Mouse (Mus musculus): ENCODE measurements around the gene Klb.
"Not testable (repeated sequence)": the region's sequence is repeated elsewhere in the genome, so short reads cannot be mapped to it uniquely, and the experiment has no call there.

Gene Klb

GRCm38 (mm10) chr5:65348168-65348567 lies at the start of gene Klb:
Klb (plus strand) TSS chr5:65348314.
- no peak for DNase-seq

GRCm38 (mm10) chr5:65299623-65300022 lies 48.5 kb upstream of the Klb start:
- DNase-seq = not testable (repeated sequence)

GRCm38 (mm10) chr5:65300121-65300520 lies 48.0 kb upstream of the Klb start:
- no peak for DNase-seq

- DNase-seq = no peak
Measured at GRCm38 (mm10) chr5:65305516-65305915, 42.6 kb upstream of the Klb start.

GRCm38 (mm10) chr5:65308208-65308607 lies 39.9 kb upstream of the Klb start:
- no peak for DNase-seq

GRCm38 (mm10) chr5:65308866-65309265 lies 39.2 kb upstream of the Klb start:
- no peak for DNase-seq

- DNase-seq = no peak
Measured at GRCm38 (mm10) chr5:65319176-65319575, 28.9 kb upstream of the Klb start.

GRCm38 (mm10) chr5:65322165-65322564 lies 25.9 kb upstream of the Klb start:
- no peak for DNase-seq

- no peak for DNase-seq
Measured at GRCm38 (mm10) chr5:65324271-65324670, 23.8 kb upstream of the Klb start.

GRCm38 (mm10) chr5:65324758-65325355 lies 23.3 kb upstream of the Klb start:
- no peak for DNase-seq

GRCm38 (mm10) chr5:65326212-65326611 lies 21.9 kb upstream of the Klb start:
- DNase-seq = no peak

GRCm38 (mm10) chr5:65329971-65330370 lies 18.1 kb upstream of the Klb start:
- DNase-seq = no peak

GRCm38 (mm10) chr5:65334788-65335187 lies 13.3 kb upstream of the Klb start:
- DNase-seq = no peak

- peak; percentile 85 for DNase-seq
Measured at GRCm38 (mm10) chr5:65335298-65336074, 12.6 kb upstream of the Klb start, which contains the start of gene Rfc1. Rfc1 (minus strand) TSS chr5:65335670.

GRCm38 (mm10) chr5:65336075-65336355 lies 12.1 kb upstream of the Klb start:
- no peak for DNase-seq

GRCm38 (mm10) chr5:65338394-65338793 lies 9.7 kb upstream of the Klb start:
- no peak for DNase-seq

- no peak for DNase-seq
Measured at GRCm38 (mm10) chr5:65340167-65340566, 7.9 kb upstream of the Klb start.

- DNase-seq = no peak
Measured at GRCm38 (mm10) chr5:65350508-65350907, 2.4 kb downstream of the Klb start.

- no peak for DNase-seq
Measured at GRCm38 (mm10) chr5:65354097-65354496, 6.0 kb downstream of the Klb start.

- no peak for DNase-seq
Measured at GRCm38 (mm10) chr5:65354985-65355384, 6.9 kb downstream of the Klb start.

GRCm38 (mm10) chr5:65356851-65357250 lies 8.7 kb downstream of the Klb start:
- no peak for DNase-seq

- no peak for DNase-seq
Measured at GRCm38 (mm10) chr5:65357771-65358170, 9.7 kb downstream of the Klb start.

GRCm38 (mm10) chr5:65367837-65368236 lies 19.7 kb downstream of the Klb start:
- DNase-seq = no peak

- DNase-seq = no peak
Measured at GRCm38 (mm10) chr5:65371551-65371950, 23.4 kb downstream of the Klb start.

- no peak for DNase-seq
Measured at GRCm38 (mm10) chr5:65374746-65375145, 26.6 kb downstream of the Klb start.

Measured in right cerebral cortex, postnatal 4 days (tissue).